Comparison of ENCODE assay signal across 8 mouse cellular contexts in genomic region chr3:95985209-95986000, GRCm38 (mm10). TPM values are rescaled to one million over a fixed set of nuclear protein-coding genes. Genes with fewer than 3 reads are reported as not detected.
DNase-seq lines count a peak whose midpoint lies in the region; ATAC-seq and TF ChIP-seq lines count a peak whose summit lies in the region.

No protein-coding gene starts in this region.

- DNase-seq in layer of hippocampus, postnatal 10 days (ENCODE audit: low spot score in 2 of 2) = peak; percentile 54 to 62
- no peak for DNase-seq in layer of hippocampus, adult 9-10 months (ENCODE audit: low spot score)
- DNase-seq in kidney, adult 18-20 months = peak; percentile 38
- no peak for DNase-seq in liver, embryonic 14.5 days (ENCODE audit: low read depth in 3 of 3, low spot score in 3 of 3)

- no peak for TF ChIP-seq EP300 in liver, embryonic 14.5 days (IDR thresholded peaks at IDR 0.05; ENCODE audit: low read depth)

- WGBS in liver, embryonic 14.5 days (ENCODE audit: insufficient replicate concordance) = 14% methylated on average over 12 of the region's 12 CpGs
- 4% methylated on average over 12 of the region's 12 CpGs for WGBS in neural tube, embryonic 12.5 days

- H3K9ac ChIP-seq in liver, embryonic 14.5 days (replicated peaks) = no peak overlapping the region
- peak overlapping the region; percentile 56 for H3K9ac ChIP-seq in neural tube, embryonic 12.5 days

- H3K4me3 ChIP-seq in liver, embryonic 14.5 days (ENCODE audit: insufficient read depth in 1 of 2, low read depth in 2 of 2, low read length in 2 of 2) = no peak overlapping the region
- no peak overlapping the region for H3K4me3 ChIP-seq in neural tube, embryonic 12.5 days

- ATAC-seq in common myeloid progenitor, adult 5-6 weeks (replicated peaks; ENCODE audit: low read depth, poor library complexity, severe bottlenecking) = peak; percentile 55
- peak; percentile 28 for ATAC-seq in granulocyte monocyte progenitor cell, adult 5-6 weeks (replicated peaks; ENCODE audit: poor library complexity, severe bottlenecking)
- peak; percentile 48 for ATAC-seq in liver, embryonic 14.5 days (ENCODE audit: insufficient read depth)
- peak; percentile 86 for ATAC-seq in neural tube, embryonic 12.5 days (ENCODE audit: low FRiP score, low read depth)
- ATAC-seq in inflammation-experienced regulatory T-cells, adult 6 months = no peak

- H3K27ac ChIP-seq in liver, embryonic 14.5 days = no peak overlapping the region
- H3K27ac ChIP-seq in neural tube, embryonic 12.5 days = peak overlapping the region; percentile 89

- H3K9me3 ChIP-seq in liver, embryonic 14.5 days (ENCODE audit: control insufficient read depth, low read length) = no peaks in the 10 kb centered on the region
- no peaks in the 10 kb centered on the region for H3K9me3 ChIP-seq in neural tube, embryonic 12.5 days

- no peaks in the 10 kb centered on the region for H3K36me3 ChIP-seq in liver, embryonic 14.5 days (replicated peaks; ENCODE audit: control insufficient read depth, insufficient read depth, low read depth)
- peaks cover 32% of the 10 kb centered on the region for H3K36me3 ChIP-seq in neural tube, embryonic 12.5 days

- peaks cover 0 to 24% of the 10 kb centered on the region in 2 experiments; a peak in 3 of 4 replicates for H3K4me1 ChIP-seq in liver, embryonic 14.5 days (replicated peaks; ENCODE audit: control insufficient read depth in 2 of 2, insufficient read depth in 2 of 2, low read length in 1 of 2)
- peaks cover 25% of the 10 kb centered on the region for H3K4me1 ChIP-seq in neural tube, embryonic 12.5 days

- H3K27me3 ChIP-seq in liver, embryonic 14.5 days (ENCODE audit: control insufficient read depth, insufficient read depth, low read length) = no peaks in the 10 kb centered on the region; the same call in 1 of the 2 replicates
- no peaks in the 10 kb centered on the region for H3K27me3 ChIP-seq in neural tube, embryonic 12.5 days (replicated peaks)

- no peak for TF ChIP-seq CTCF in liver, embryonic 14.5 days (IDR thresholded peaks at IDR 0.05; ENCODE audit: low read depth)

- H3K4me2 ChIP-seq in liver, embryonic 14.5 days (ENCODE audit: low read depth) = peak overlapping the region; percentile 26
- H3K4me2 ChIP-seq in neural tube, embryonic 12.5 days (replicated peaks) = peak overlapping the region; percentile 54

RNA-seq across cellular contexts. Expression of gene Plekho1, which starts 10.4 kb away (rescaled TPM):
- 10 to 100 TPM; 50.2 to 56.5 TPM for total RNA-seq in layer of hippocampus, postnatal 10 days (2021)
- total RNA-seq in common myeloid progenitor, adult 5-6 weeks (2017) = 28.9 and 33.8 TPM in 2 replicates
- total RNA-seq in granulocyte monocyte progenitor cell, adult 5-6 weeks (2014; fragmentation: Nextera tagmentation) = 45.7 and 59.7 TPM in 2 replicates
- total RNA-seq in granulocyte monocyte progenitor cell, adult 5-6 weeks (2017) = 30.2 and 31.3 TPM in 2 replicates
- polyA plus RNA-seq in liver, embryonic 14.5 days (2012; rRNA removed) = 6.1 and 9.0 TPM in 2 replicates
- 3.6 and 5.4 TPM in 2 replicates for polyA plus RNA-seq in liver, embryonic 14.5 days (2014; fragmentation: Nextera tagmentation; extraction: Ambion mirVana)
- polyA plus RNA-seq in neural tube, embryonic 12.5 days (2016; fragmentation: Nextera tagmentation; extraction: Ambion mirVana) = 90.0 and 91.9 TPM in 2 replicates
- 10 to 100 TPM; 10.3 to 27.1 (median 15.9) TPM for polyA plus RNA-seq in inflammation-experienced regulatory T-cells, adult 6 months (2017; shearing (Covaris generic))

RNA-seq across cellular contexts. Expression of gene Anp32e, which starts 56.4 kb away (rescaled TPM):
- total RNA-seq in layer of hippocampus, postnatal 10 days (2021) = 100 to 1,000 TPM; 103 to 105 TPM
- 560 and 574 TPM in 2 replicates for total RNA-seq in common myeloid progenitor, adult 5-6 weeks (2017)
- total RNA-seq in granulocyte monocyte progenitor cell, adult 5-6 weeks (2014; fragmentation: Nextera tagmentation) = 159 and 191 TPM in 2 replicates
- 445 and 523 TPM in 2 replicates for total RNA-seq in granulocyte monocyte progenitor cell, adult 5-6 weeks (2017)
- polyA plus RNA-seq in liver, embryonic 14.5 days (2012; rRNA removed) = 39.5 and 104 TPM in 2 replicates
- 39.5 and 45.3 TPM in 2 replicates for polyA plus RNA-seq in liver, embryonic 14.5 days (2014; fragmentation: Nextera tagmentation; extraction: Ambion mirVana)
- 277 and 278 TPM in 2 replicates for polyA plus RNA-seq in neural tube, embryonic 12.5 days (2016; fragmentation: Nextera tagmentation; extraction: Ambion mirVana)
- 100 to 1,000 TPM; 164 to 282 (median 210) TPM for polyA plus RNA-seq in inflammation-experienced regulatory T-cells, adult 6 months (2017; shearing (Covaris generic))

Comparison
In these comparisons a context has a peak if more than half of its experiments do, and no peak if none do; other contexts are left out.
1. DNase-seq: peak in layer of hippocampus, postnatal 10 days (2 of 2) and kidney, adult 18-20 months (single experiment); none in layer of hippocampus, adult 9-10 months (single experiment) and liver, embryonic 14.5 days (0 of 3).